Mouse (Mus musculus) cerebellum, adult 9-11 months (tissue): ENCODE data around the gene P4hb.
"Not testable (repeated sequence)": the region's sequence is repeated elsewhere in the genome, so short reads cannot be mapped to it uniquely, and the experiment has no call there.

Experiments used
- DNase-seq: peaks from one replicate; pipeline ENCODE4 v3.0.0; 2022

Gene P4hb

GRCm38 (mm10) chr11:120598283-120598989, 25.4 kb upstream of the P4hb start, which contains the start of the genes Alyref and Anapc11:
Gene Alyref, minus strand, starts transcription at chr11:120598365.
Gene Anapc11, plus strand, starts transcription at chr11:120598421.
- DNase-seq, result peak; percentile 93

GRCm38 (mm10) chr11:120597240-120598235, 24.5 kb upstream of the P4hb start:
- no peak for DNase-seq

GRCm38 (mm10) chr11:120588531-120588930, 15.5 kb upstream of the P4hb start:
- no peak for DNase-seq

DNA sequence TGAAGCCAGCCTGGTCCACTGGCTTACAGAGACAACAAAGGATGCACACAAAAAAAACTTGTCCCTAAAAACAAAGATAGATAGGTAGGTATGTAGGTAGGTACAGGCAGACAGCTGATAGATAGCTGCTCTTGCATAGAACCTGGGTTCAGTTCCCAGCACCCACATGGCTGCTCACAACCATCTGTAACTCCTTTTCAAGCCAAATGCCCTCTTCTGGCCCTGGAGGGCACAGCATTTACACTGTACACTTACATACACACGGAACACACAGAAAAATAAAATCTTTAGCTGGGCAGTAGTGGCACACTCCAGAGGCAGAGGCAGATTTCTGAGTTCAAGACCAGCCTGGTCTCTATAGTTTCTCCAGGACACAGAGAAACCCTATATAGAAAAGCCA, 10.9 kb upstream of the P4hb start:
- DNase-seq, result no peak

DNA sequence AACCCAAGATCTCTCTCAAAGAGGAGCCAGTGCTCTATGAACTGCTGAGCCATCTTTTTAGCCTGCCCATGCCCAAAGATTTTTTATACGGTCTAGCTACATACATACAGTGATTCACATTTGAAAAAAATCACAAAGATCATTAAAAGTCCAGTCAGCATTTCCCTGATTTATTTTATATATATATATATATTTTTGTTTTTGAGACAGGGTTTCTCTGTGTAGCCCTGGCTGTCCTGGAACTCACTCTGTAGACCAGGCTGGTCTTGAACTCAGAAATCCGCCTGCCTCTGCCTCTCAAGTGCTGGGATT, 9.9 kb upstream of the P4hb start:
- not testable (repeated sequence) for DNase-seq

DNA sequence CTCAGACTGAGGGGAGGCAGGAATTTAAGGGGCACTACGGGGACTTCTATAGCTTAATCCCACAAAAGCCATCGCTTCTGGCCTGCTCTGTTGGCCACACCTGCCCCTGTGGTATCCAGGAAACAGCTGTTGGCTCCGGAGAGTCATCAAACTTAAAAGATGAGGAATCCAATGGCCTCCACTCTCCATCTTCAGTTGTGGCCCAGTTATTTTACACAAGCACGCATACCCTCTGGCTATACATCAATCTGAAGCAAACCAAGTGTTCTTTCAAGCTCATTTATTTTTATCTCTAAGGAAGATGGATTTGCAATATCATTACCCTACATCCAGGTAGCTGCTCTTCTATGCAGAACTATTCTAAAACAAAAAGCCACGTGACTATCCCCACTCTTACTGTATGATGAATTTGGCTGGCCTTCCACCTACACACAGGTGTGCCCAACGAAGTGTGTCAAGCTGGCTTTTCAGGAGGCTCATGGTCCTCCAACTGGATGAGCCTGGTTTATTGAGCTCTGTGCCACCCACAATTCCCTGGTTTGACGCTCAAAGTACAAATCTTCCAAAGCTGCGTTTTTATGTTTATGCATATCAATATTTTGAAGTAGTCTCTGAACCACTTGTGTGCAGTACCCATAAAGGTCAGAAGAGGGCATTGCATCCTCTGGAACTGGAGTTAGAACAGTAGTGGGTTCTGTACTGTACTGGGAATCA, 9.4 kb upstream of the P4hb start:
- peak; percentile 54 for DNase-seq

- peak; percentile 90 for DNase-seq
Observed at GRCm38 (mm10) chr11:120581490-120582267, 8.6 kb upstream of the P4hb start, which contains the start of gene Arhgdia. Gene Arhgdia, minus strand, starts transcription at chr11:120581624.

DNA sequence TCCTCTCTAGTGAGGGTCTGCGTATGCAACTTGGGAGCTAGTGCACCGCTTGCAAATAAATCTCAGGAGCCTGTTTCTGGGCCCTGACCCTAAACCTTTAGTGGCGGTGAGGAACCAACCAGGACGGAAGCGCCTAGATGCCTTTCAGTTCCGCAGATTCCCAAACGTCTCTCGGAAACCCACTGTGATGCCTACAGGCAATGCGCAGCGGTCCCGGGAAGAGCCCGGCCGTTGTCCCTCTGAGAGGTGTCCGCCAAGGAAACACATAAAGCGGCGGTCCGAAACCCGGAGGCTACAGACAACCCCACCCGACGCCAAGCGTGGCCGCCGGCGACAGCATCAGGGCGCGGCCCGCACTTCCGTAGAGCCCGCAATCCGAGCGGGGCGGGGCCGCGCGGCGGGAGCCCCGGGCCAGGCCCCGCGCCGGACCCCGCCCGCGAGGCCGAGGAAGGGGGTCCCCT, 7.8 kb upstream of the P4hb start:
- peak; percentile 56 for DNase-seq

DNA sequence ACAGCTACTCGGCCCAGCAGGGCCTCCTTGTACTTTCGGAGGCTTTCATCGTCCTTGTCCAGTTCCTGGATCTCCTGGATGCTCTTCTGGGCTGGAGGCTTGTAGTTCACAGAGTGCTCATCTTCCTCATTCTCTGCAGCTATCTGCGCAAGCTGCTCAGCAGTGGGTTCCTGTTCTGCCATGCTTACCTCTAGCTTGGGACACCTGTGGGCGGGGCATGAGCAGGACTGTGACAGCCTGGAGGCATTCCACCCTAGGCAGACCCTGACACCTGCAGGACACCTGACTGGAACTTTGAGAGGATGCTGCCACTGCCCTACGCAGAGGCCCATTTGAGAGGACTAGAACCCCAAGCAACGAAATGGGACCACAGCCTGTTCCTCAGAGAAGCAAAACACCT, 7.1 kb upstream of the P4hb start:
- peak; percentile 62 for DNase-seq

GRCm38 (mm10) chr11:120579316-120580107, 6.5 kb upstream of the P4hb start:
- peak; percentile 76 for DNase-seq

DNA sequence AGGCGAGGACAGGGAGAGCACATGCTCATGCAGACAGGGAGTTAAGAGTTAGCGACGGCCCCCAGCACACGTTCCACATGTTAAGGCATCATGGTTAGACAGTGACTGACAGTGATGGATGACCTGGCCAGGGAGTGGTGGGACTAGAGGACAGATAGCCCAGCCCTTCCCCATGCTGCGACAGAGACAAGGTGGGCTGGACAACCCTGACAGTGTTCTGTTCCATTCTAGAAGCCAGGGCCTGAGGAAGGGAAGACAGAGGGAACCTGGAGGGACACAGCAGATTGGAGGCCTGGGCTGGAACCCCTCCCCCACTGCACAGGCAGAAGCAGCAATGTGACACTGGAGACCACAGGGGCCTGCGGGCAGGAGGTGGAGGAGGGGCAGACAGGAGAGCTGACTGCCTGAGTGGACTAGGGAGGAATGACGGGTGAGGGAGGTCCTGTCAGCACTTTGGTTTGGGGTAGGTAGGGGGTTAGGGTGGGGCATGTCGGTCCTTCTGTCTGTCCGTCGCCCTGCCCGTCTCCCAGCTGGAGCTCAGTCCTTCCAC, 5.7 kb upstream of the P4hb start:
- DNase-seq, result peak; percentile 70

- DNase-seq, result peak; percentile 61
Observed at GRCm38 (mm10) chr11:120578024-120578693, 5.1 kb upstream of the P4hb start.

DNA sequence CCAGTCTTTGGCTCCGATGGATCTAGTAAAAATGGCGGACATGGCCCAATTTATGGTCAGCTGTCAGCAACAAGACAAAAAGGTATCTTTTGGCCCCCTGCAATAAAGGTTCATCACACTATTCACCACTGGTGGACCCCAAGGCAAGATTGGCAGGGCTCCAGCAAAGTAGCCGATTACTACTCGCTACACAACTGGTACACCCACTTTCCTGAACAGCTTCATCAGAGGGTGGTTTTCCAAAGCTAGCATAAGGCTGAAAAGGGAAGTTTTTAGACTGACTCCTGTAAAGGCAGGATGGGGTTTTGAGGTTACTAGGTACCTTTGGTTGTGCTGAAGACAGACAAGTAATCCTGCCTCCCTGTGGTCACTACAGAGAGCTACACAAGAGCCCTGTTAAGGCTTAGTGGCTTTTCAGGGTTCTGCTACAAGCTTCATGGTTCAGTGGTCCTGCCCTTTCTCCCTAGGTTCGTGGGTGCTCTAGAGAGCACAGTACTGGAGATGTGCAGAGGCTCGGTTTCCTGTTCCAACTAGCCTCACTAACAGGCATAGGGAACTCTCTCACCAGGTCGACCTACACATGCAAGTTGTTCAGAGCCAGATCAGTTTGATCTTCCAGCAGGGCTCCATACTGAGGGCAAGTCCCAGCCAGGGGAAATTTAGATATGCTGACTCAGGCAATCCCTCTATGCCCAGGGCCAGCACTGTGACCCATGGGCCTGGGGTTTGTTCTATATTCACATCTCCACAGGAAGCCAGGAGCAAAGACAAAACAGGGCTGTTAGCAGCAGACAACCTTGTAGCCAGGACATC, 4.4 kb upstream of the P4hb start:
- DNase-seq, result peak; percentile 54

- no peak for DNase-seq
Observed at GRCm38 (mm10) chr11:120576365-120576981, 3.4 kb upstream of the P4hb start.

DNA sequence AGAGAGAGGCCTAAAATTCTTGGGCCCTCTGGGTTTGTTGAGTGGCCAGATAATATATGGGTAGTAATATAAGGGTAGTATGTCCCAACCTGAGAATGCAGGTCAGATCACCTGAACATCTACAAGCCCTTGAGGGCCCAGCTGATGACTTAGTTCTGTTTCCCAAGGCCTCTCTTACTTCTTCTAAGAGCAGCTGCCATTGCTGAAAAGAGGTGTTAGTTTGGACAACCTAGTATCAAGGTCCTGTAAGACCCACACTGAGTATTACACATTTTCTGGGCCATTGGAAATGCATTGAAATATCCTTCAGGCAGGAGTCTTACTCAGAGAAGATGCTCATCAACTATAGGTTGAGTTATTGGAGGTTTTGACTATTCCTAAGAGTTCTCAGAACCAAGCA, 2.9 kb upstream of the P4hb start:
- no peak for DNase-seq

DNA sequence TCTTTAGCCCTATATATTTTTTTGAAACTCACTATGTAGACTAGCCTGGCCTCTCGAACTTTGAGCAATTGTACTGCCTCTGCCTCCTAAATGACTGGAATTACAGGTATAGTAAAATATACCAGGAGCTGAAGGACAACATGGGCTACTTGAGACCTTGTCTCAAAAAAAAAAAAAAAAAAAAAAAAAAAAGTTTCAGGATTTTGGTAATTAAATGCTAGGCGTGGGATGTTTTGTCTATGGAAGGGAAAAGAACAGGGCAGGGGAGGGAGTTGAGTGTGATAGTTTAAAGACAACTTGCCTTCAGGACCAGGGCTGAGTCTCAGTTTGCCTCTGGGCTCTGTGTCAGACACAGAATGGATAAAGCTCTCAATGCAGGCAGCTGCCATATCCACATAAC, 2.0 kb upstream of the P4hb start:
- no peak for DNase-seq

- no peak for DNase-seq
Observed at GRCm38 (mm10) chr11:120574278-120574600, 1.2 kb upstream of the P4hb start.

DNA sequence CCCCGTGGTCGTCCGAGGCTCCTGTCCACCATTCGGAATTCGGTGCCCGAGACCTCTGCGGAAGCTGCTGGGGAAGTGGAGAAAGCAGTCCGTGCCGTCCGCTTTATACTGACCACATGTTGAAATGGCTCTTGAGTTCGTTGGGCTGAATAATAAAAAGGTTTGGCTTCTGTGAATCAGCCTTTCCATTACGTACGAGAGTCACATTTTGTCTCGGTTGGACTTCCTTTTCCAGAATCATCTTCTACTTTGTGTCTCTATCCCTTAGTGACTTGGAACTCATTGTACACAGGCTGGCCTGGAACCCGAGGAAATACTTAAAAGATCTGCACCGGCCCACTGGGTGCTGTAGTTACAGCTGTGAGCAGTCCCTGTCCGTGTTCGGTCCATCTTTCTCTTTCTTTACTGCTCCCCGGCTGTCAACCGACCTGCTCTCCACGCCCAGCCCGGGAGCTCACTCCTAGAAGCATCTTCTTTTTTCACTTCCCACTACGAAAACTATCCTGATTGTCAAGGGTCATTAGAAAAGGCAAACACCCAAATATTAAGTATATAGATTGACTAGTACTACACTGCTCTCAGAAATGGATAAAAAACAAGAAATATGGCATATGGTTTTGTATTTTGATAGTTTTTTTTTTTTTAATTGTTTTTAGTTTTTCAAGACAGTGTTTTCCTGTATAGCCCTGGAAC, 678 bp upstream of the P4hb start:
- no peak for DNase-seq

- DNase-seq, result no peak
Observed at GRCm38 (mm10) chr11:120572417-120572751, 669 bp downstream of the P4hb start.
